Mouse (Mus musculus) gastrocnemius, adult 8-10 months (tissue): ENCODE measurements around the gene Stoml2. TPM values are rescaled to one million over a fixed set of nuclear protein-coding genes. Genes with fewer than 3 reads are reported as not detected.
"Not testable (repeated sequence)": the region's sequence is repeated elsewhere in the genome, so short reads cannot be mapped to it uniquely, and the experiment has no call there.

Experiments
- DNase-seq, 2 experiments: peaks; one replicate each; pipeline ENCODE4 v3.0.0; 2022; ENCODE audit warnings: low spot score in 2 of 2
- total RNA-seq, 4 experiments: library from RNA; stranded (reverse); gene quantifications; 2 replicates each; pipeline ENCODE4 v1.2.4; 2022

Gene Stoml2
- total RNA-seq, 4 experiments from 2014 or later, result 88.7 to 116 (median 107) TPM

- DNase-seq, result no peak
Measured at GRCm38 (mm10) chr4:43005765-43006164, 25.7 kb downstream of the Stoml2 start.

GRCm38 (mm10) chr4:43004951-43005350, 26.6 kb downstream of the Stoml2 start:
- DNase-seq, result no peak

- no peak for DNase-seq
Measured at GRCm38 (mm10) chr4:43002756-43003439, 28.6 kb downstream of the Stoml2 start.

- no peak for DNase-seq
Measured at GRCm38 (mm10) chr4:43001272-43001671, 30.2 kb downstream of the Stoml2 start.

GRCm38 (mm10) chr4:43000141-43000986, 31.1 kb downstream of the Stoml2 start, which contains the start of gene Vcp:
Gene Vcp, minus strand, starts transcription at chr4:43000507.
- peak; percentile 96 to 99 for DNase-seq

- peak; percentile 72 to 78 for DNase-seq
Measured at GRCm38 (mm10) chr4:42999451-43000140, 31.9 kb downstream of the Stoml2 start.

GRCm38 (mm10) chr4:42998022-42998421, 33.5 kb downstream of the Stoml2 start:
- no peak for DNase-seq

- no peak for DNase-seq
Measured at GRCm38 (mm10) chr4:42988296-42988695, 43.2 kb downstream of the Stoml2 start.

GRCm38 (mm10) chr4:42980467-42980866, 51.0 kb downstream of the Stoml2 start:
- DNase-seq, result not testable (repeated sequence)

GRCm38 (mm10) chr4:42978062-42978461, 53.4 kb downstream of the Stoml2 start:
- DNase-seq, result no peak

Other genes with a start within 250 kb of the Stoml2 start
- not detected for gene Fam205a1, start 177.8 kb downstream of the Stoml2 start, total RNA-seq
- not detected for gene Gm12394, start 174.9 kb downstream of the Stoml2 start, total RNA-seq
- under 1 TPM; 0.53 to 0.75 (median 0.56) TPM for gene Fam205c, start 157.5 kb downstream of the Stoml2 start, total RNA-seq
- gene Phf24, start 115.0 kb downstream of the Stoml2 start, total RNA-seq, result under 1 TPM; 0.27 to 0.67 (median 0.50) TPM
- gene Dnajb5, start 81.9 kb downstream of the Stoml2 start, total RNA-seq, result 100 to 1,000 TPM; 203 to 225 (median 211) TPM
- not detected for gene 1700022I11Rik, start 62.1 kb downstream of the Stoml2 start, total RNA-seq
- gene Vcp, start 31.2 kb downstream of the Stoml2 start, total RNA-seq, result 100 to 1,000 TPM; 252 to 285 (median 260) TPM
- gene Fancg, start 21.2 kb downstream of the Stoml2 start, total RNA-seq, result 1 to 10 TPM; 1.1 to 2.2 (median 1.5) TPM
- gene Pigo, start 5.9 kb downstream of the Stoml2 start, total RNA-seq, result 1 to 10 TPM; 4.8 to 8.1 (median 5.9) TPM
- 10 to 100 TPM; 25.3 to 30.3 (median 26.4) TPM for gene Fam214b, start 14.5 kb upstream of the Stoml2 start, total RNA-seq
- gene Unc13b, start 27.2 kb upstream of the Stoml2 start, total RNA-seq, result 1 to 10 TPM; 1.2 to 2.8 (median 1.5) TPM
- gene Atp8b5, start 235.4 kb upstream of the Stoml2 start, total RNA-seq, result under 1 TPM in 2 of 4 experiments, not detected in 2; 0.05 to 0.07 TPM